Mouse (Mus musculus) layer of hippocampus, adult 18-20 months (tissue): ENCODE measurements at regions not wholly inside any gene's neighbourhood (a gene's known extent, or its start where the extent isn't known, plus 50 kb on each side); places are given as distances from the start of the nearest gene placed in this dataset.

Experiments
- DNase-seq, 2 experiments: peaks; one replicate each; pipeline ENCODE4 v3.0.0; 2022; ENCODE audit warnings: low spot score in 2 of 2

- no peak for DNase-seq
Measured at GRCm38 (mm10) chr13:97459106-97459505, 218.2 kb downstream of the Enc1 start.

DNA sequence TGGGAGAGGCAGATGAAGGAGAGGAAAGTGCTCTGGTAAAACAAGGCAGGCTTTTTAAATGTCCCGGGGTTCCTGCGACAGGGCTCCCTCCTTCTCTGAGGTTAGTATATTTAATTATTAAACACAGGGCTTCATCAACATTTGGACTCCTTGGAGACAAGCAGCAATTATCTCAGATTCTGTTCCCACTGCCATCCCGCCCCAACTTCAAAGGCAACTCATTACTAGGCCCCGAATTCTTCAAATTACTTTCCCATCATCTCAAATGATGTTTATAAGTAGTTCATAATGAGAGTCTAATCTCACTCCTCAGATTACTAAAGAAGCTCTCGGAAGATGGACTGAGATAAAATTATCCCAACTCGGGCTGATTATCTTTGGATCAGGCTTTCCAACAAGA, 215.1 kb downstream of the Enc1 start:
- DNase-seq = no peak

- DNase-seq = no peak
Measured at GRCm38 (mm10) chr13:97454715-97455114, 213.8 kb downstream of the Enc1 start.

DNA sequence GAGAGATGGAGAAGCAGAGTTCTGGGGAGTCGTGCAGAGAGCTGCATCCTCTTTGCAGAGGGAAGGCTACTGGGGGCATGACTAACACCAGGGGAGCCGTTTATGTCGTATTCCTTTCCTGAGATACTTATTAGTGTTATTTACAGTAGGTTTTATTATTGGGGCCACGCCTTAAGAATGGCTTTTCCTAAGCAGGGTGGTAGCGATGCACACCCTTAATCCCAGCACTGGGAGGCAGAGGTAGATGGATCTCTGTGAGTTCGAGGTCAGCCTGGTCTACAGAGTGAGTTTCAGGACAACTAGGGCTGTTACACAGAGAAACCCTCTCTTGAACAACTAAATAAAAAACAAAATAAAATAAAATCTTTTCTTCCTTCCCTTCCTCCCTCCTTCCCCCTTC, 212.6 kb downstream of the Enc1 start:
- no peak for DNase-seq

DNA sequence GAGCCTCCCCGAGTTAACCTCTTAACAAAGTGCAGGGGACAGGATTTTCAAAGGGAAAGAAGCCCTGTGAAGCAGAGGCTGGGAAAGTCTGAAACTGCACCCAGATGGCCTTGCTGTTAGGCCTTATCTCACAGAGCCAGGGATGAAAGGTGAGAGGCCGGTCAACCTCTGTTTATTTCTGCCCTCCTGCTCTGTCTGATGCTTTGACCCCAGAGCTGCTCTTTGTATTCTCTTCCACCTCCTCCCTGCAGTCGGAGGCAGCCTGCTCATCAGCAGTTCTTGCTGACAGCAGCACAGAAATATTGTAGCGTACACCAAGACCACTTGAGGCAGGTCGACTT, 212.2 kb downstream of the Enc1 start:
- no peak for DNase-seq

DNA sequence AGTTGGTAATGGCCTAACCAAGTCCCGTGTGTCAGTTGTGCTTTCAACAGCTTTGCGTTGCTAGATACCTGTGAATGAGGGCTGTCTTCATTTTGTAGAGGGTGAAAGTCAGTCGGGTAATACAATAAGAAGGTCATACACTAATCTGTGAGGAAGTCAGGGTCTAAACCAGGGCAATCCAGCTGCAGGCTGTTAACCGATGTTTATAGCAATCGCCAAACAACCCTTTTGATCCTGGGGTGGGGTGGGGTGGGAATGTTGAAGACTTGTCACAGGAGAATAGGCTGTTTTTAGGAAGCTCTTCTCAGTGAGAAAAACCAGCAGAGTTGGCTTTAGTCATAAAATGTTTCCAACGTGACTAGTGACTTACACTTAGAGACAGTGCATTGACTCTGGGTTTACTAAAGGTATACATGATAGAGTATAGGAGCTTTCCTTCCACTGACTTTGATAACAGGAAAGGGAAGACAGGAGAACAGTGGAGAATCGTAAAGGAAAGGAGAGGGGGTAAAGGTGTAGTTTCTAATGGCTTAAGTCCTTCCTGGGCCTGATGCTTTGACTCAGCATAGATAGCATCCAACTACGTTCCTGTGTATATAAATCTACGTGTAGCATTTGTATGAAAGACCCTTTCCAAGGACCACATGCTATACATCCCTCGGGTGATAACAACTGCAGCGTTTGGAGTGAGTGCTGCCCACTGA, 211.6 kb downstream of the Enc1 start:
- no peak for DNase-seq

GRCm38 (mm10) chr13:97451276-97451675, 210.4 kb downstream of the Enc1 start:
- peak in 1 of 2 experiments; percentile 71 for DNase-seq

DNA sequence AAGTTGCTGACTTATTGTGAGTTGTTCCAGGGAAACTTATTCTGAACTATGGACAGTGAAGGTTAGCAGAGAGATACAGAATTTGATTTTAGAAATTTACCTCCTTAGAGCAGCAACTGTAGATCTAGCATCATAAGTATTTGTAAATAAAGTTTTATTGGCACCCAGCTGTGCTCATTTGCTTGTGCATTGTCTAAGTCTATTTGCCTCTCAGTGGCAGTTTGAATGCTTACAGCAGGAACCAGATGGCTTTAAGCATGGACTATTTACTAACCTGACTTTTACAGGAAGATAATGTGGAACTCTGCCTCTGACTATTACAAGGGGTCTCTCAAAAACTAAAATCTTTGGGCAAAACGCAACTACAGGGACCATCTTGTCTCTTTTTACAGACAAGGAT, 207.2 kb downstream of the Enc1 start:
- DNase-seq = no peak

DNA sequence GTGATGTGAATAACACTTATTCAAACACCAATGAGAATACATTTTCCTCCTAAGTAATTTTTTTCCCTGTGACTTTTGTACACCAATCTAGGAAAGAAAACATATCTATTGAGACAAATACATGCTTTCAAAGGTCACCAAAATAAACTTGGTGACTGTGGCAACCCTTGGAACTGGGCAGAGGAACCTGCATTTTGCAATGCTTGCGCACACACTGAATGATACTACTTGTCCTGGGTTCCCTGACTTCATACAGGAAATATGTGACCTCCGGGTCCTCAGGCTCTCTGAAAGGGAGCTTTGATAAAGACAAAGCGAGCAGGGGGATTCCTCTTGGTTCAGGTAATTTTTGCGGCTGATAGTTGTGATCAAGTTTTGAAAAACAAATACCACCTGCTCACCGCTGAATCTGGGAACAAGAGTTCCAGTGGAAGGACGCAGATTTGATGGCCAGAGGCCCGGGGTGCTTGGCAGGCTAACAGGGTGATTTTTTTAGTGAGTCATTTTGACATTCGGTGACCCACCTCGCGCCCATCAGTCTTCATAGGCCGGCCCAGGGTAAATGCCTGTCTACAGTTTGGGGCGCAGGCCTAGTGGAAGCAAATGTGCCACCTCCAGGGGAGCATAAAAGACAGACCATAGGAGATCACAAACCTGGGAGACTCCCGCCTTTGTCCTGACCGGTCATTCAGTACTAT, 203.0 kb downstream of the Enc1 start:
- no peak for DNase-seq

GRCm38 (mm10) chr13:97442806-97443205, 201.9 kb downstream of the Enc1 start:
- no peak for DNase-seq

- peak in 1 of 2 experiments; percentile 34 for DNase-seq
Measured at GRCm38 (mm10) chr13:97442283-97442682, 201.4 kb downstream of the Enc1 start.

DNA sequence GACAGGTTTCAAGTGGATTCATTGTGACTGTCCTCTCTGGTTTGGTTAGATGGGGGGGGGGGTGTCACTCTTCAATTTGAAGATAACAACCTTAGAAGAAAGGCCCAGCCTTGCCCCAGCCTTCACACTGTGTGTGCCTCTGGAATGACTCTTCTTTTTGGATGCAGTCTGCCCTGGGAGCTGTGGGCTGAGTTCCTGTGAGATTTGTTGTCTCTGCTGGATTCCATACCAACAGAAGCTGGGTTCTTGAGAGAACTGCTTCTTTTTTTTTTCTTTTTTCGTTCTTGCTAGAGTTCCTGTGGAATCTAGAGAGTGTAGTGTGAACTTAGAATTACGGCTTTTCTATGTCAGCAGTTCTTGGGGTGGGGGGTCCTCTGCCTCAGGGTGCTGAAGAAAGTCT, 200.9 kb downstream of the Enc1 start:
- DNase-seq = no peak

DNA sequence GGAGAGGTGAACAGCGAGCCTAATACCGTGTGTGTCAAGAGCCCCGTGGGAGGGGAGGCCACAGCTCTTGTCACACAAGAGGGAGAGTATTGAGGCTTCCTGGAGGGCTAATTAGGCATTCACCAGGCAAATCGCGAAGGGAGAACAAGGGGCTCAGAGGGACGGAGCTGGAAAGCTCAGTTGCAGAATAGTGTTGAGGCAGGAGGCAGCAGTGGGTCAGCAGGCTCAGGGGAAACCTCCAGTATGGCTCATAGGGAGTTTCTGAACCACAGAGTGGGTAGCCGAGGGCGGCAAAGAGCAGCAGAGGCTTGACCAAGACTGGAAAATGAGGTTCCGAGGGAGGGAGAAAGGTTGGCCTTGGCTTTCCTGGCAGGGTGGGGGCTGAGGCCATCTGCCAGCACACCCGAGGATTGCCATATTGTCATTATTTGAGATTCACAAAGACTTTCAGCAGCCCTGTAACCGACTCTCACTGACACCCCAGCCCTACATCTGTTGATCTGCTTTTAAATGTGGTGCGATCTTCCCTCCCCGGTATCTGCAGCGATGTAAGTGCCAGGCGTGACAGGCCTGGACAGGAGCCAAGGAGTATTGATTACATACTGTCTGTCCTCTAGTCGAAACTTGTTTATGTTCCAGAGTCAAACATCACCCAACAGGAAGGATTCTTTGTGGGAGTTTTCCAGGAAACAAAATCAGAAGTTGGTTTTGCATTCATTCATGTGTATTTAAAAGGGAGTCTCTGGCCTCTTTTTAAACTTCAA, 198.5 kb downstream of the Enc1 start:
- DNase-seq = peak in 1 of 2 experiments; percentile 56

DNA sequence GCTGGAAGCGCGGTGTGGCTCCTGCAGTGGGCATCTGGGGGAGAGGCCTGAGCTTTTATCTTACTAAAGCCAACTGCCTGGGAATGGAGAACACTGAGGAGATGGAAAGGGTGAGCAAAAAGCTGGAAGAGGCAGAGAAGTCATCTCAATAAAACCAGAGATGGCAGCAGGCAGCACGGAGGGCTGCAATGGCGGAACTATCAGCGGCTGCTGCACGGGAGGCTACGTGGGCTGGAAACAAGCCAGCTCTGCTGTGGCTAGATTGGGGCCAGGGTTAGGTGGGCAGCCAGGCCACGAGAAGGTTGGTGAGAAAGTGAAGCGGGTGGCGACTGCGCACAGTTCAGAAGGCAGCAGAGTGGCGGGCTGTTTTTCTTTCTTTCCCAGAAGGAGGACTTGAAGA, 197.8 kb downstream of the Enc1 start:
- DNase-seq = no peak

DNA sequence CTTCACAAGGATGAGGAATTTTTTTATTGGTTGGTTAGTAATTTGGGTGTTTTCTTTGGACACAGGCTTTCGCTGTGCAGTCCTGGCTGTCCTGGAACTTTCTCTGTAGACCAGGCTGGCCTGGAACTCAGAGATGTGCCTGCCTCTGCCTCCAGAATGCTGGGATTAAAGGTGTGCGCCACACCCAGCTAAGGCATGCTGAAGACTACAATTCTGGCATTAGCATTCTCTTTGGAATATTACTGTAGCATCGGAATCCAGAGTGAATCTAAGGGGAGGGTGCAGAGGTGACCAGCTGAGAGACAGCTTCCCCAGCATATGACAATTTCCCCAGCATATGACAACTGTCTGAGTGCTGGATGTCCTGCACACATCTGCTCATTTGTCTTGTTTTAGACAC, 197.4 kb downstream of the Enc1 start:
- DNase-seq = no peak

DNA sequence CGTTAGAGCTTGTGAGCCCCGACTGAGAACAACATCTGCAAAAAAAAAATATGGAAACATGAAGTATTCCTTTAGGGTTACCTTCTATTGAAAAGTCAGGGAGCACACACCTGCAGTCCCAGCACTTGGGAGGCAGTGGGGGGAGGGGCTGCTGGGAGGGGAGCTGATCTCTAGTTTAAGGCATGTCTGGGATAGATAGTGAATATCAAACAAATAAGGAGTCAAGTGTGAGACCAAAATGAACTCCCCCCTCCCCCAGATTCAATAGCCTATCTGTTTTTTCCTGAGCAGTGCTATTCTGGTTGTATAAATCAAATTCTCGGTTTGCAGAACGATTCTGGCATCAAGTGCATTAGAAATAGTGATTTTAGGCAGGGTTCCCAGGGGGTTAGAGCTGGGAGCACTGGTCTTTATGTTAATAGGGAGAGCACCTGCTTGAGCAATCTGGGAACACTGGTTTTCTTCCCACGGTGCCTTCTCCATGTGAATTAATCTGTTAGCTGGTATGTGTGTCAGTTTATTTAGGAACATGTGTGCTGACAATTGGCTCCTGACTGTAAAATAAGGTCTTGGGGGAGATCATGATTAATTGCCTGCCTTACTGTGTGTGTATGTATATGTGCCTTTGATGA, 195.9 kb downstream of the Enc1 start:
- no peak for DNase-seq

DNA sequence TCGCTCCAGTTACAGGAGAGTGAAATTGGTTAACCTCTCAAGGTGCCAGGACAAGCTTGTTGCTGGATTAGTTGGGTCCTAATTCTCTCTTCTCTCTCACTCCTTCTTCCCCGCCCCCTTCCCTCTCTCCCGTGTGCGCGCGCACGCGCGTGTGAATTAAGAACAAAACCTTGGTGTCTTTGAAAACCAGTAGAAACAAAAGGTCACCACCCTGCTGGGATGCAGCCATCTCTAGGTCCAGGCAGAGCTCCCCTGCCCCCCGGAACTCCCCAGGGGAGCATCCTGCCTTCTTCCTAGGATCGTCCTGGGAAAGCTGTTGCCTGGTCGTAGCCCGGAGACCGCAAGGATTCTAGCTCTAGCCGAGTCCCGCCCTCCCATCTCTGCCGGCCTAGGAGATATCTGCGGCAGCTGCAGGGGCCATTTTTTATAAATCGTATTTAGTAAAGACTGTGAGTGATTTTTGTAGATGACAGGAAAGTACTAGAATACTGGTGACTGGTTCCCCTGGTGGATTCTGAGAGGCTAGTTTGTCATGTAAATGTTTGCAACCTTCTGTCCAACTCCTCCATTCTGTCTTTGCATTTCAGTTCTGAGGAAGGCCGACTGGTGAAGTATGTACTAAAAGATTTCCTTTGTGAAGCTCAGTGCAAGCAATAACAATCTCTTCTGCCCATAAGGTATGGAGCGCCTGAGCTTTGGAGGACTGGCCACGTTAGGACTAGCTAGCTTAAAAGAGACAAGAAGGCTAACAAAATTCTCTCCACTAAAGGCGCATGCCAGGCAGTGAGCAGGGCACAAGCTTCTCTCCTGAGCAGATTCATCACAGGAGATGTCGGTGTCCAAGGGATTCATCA, 195.2 kb downstream of the Enc1 start:
- DNase-seq = peak in 1 of 2 experiments; percentile 55

- no peak for DNase-seq
Measured at GRCm38 (mm10) chr13:97434961-97435864, 194.3 kb downstream of the Enc1 start.

DNA sequence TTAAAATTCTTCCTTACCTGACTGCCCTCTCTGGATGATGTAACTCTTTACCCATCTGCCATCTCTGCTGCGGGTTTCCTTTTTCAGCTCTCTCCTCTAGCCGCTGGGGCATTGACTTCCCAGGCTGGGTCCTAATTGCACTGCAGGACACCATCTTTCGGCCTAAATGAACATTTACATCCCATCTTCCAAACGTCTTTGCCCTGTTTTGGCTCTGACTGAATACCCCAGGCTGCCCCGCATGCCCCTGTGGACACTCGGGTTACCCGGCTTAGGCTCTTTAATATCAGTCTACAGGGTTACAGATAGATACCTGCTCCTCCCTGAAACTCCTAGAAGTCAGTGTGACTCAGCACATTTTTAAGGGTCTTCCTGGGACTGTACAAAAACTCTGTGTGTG, 193.3 kb downstream of the Enc1 start:
- no peak for DNase-seq

DNA sequence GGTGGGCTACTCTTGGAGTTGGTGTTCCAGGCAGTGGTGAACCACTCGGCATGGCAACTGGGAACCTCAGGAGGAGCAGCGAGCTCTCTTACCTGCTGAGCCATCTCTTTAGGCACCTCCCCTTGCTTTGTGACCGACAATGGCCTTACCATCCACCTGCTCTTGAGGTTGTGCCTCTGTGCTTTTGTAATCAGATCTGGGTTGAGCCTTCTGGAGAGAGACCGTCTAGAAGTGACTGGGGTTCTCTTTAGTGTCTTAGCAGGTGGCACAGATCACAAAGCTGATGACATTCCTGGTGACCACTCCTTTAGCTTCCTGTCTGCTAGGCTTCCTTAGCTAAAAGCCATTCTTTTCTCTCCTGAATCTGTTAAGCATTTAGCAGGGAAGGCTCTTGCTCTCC, 191.7 kb downstream of the Enc1 start:
- DNase-seq = no peak
